Mouse (Mus musculus) monocyte, adult 5-6 weeks (primary cell): ENCODE measurements around the gene Sema4g. TPM values are rescaled to one million over a fixed set of nuclear protein-coding genes. Genes with fewer than 3 reads are reported as not detected.

Experiments
- ATAC-seq: fragments of 153-309, 156-312 bp; replicated peaks from 2 replicates; pipeline ENCODE4 v1.8.0; 2017; ENCODE audit warnings: mild to moderate bottlenecking; ENCODE audit not compliant: low TSS enrichment, insufficient number of reproducible peaks, severe bottlenecking, poor library complexity, low FRiP score
- total RNA-seq: library from RNA; stranded (forward); fragments of 200-1000, 200-491, 200-594 nt; gene quantifications from 3 replicates; pipeline ENCODE4 v1.2.3, GENCODE M21; 2017

Sema4g gene
- 0.29 to 0.39 TPM in 2 of 3 replicates, not detected in the other for total RNA-seq

DNA sequence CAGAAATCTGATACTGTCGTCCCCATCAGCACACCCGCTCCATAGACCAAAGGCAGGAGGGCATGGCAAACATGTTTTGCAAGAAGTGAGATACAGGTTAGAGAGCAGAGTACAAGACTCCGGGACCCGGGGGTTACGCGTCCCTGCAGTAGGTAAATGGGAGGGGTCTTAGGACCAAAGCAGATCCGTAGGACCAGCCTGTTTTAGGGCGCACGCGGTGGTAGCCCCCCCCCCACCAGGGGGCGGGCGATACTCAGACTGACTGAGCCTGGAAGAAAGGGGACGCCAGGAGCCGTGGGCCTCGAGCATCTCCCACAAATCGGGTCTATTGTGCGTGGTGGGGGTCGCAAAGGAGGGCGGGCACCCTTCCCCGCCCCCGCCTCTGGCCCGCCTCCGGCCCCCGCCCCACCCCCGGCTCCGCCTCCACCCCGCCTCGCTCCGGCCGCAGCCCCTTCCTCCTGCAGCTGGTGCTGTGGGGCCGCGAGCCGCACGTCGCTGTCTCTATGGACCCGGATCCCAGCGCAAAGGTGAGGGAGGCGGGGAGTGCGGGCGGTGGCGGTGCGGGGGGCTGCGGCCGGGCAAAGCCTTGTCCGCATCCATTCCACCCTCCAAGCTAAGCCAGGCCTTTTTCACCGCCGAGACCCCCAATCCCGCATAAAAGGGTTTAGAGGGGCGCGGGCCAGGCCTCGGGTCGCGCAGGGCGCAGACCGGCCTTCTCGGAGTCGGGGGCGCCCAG lies at the start of gene Sema4g:
Gene Sema4g, plus strand, starts transcription at position 271 of the 736 bp plus-strand sequence.
- no peak for ATAC-seq

DNA sequence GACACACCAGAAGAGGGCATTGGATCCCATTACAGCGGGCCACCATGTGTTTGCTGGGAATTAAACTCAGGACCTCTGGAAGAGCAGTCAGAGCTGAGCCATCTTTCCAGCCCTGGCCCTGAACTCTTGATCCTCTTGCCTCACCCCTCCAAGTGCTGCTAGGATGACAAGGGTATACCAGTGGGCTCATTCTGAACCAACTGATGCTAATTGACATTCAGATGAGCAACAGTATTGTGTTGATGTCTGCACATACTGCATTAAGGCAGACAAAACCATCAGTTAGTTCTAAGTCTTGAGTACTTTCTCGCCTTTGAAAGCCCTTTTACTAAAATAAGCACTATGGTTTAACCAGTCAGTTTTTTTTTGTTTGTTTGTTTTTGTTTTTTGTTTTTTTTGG lies 29.3 kb upstream of the Sema4g start:
- no peak for ATAC-seq

DNA sequence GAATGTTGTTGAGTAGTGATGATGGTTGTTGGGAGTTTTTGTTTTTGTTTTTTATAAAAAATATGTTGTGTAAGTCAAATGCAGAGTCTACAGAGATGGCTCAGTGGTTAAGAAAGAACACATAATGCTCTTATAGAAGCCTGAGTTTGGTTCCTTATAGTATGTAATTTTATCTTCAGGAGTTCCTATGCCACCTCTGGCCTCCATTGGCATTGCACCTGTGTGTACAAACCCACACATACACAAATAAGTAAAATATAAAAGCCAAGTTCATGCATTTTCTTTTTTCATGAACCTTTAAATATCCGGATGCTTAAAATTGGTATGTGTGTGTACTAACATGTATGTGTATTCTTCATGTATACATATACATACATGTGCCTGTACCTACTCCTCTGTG lies 22.9 kb upstream of the Sema4g start:
- no peak for ATAC-seq

DNA sequence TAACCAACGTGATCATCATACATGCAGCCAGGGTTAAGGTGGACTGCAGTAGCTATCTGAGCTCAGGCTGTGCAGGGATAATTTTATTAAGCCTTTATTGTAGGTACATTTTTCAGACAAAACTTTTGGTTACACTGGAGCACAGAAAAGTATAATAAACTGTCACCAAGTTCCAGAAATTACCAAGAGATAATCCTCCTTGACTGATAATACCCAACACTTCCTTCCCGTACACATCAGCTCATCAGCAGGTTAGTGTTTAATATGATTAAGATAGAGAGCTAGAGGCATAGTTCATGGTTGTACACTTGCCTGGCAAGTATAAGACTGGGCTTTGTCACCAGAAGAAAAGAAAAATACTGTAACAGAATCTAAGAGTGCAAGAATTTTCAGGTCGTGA lies 20.6 kb upstream of the Sema4g start:
- ATAC-seq = no peak

DNA sequence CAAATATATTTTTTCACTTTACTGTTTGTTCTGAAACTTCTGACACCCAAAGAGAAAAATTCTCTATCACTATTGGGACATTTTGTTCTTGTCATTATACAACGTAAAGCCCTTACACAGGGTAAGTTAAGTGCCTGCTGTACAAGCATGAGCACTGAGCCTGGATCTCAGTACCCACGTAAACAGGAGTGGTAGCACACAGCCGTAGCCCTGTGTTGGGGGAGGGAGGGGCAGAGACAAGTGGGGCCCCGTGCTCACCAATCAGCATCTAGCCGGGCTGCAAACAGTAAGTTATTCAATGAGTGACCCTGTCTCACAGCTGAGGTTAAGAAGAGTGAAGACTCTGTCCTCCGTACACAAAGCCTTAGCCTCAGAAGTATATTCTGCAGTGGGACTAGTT lies 12.3 kb upstream of the Sema4g start:
- no peak for ATAC-seq

DNA sequence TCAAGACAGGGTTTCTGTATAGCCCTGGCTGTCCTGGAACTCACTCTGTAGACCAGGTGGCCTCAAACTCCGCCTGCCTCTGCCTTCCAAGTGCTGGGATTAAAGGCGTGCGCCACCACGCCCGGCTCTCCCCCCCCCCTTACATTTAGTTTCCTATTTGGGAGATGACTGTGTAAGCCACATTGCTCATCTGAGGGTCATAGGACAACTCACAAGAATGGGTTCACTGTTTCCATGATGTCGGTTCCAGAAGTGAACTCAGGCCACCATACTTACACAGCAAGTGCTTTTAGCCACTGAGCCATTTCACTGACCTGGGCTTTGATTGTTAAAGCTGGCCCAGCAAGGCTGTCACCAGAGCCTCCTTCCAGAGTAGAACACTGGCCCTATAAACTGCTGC lies 11.8 kb upstream of the Sema4g start:
- ATAC-seq = no peak

DNA sequence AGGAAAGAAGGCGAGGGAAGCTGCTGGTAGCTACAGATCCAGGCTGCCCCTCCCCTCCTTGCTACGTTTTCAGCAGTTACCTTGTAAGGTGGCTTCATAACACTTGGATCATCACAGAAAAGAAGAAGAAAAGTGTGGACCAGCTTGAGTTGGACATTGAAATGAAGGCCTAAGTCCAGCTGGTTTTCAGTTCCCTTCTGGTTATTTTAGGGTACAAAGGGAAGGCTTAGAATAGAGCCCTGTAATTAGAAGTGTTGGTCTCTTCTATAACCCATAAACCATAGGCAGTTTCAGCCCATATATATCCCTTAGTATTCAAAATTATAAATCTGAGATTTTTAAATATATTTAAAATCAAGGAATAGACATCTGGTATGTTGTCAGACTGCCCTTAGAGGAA lies 8.1 kb upstream of the Sema4g start:
- no peak for ATAC-seq

DNA sequence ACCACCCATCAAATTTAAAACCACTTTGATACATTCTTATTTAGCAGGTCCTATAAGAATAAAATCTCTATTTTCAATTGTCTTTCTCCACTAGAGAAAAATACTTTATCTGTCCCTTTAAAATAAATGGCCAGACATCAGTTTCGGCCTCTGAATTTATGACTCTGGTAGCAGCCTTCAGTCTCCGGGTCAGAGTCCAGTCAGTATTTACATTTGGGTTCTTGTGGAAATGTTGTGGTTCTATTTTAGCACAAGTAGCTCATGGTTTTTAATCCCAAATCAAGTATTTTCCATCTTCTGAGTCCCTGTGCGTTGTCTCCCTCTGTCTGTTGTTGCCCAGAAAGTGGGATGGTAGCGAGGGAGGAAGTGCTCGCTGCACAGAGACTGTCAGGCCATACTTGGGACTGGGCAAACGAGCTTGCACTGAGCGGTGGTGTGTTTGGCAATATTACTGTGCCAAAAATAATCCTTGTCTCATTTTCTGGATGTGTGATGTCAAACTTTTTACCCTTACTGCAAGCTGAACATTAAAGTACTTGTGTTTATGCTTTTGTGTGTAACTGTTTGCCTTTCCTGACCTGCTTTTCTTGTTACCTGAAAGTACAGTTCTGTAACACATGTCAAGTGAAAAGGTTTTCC lies 6.3 kb upstream of the Sema4g start:
- ATAC-seq = no peak

DNA sequence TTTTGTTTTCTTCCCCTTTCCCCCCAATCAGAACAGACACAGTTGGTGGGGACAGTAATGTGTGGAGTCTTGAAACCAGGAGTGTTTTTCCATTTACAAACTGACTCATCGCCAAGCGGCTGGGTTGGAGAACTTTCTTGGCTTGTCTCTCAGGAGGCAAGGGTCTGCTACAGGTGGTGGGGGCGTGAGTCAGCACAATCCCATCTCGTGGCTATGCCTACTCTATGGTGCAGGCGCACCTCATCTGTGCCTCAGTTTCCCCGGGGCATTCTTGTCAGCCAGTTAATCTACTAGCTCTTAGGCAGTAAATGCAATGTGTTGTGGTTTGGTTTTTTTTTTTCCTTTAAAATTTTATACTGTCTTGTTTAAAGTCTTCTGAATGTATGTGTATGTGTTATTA lies 5.5 kb upstream of the Sema4g start:
- no peak for ATAC-seq

DNA sequence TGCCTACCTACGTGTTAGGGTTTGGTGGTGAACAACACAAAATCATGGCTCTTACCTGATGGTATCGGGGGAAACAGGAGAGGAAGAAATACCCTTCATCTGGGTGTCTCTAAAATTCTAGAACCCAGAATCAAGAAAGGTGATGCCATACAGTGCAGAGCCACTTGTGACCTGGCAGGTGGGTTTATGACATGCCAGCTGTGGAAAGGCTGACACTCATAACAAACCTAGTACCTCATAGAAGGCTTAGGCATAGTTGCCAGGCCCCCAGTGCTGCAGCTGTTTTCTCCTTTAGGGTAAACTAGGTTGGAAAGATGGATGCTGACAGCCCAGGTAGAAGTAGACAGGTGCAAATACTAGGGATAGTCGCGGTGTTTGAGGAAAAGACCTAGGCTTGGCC lies 4.5 kb upstream of the Sema4g start:
- ATAC-seq = no peak

DNA sequence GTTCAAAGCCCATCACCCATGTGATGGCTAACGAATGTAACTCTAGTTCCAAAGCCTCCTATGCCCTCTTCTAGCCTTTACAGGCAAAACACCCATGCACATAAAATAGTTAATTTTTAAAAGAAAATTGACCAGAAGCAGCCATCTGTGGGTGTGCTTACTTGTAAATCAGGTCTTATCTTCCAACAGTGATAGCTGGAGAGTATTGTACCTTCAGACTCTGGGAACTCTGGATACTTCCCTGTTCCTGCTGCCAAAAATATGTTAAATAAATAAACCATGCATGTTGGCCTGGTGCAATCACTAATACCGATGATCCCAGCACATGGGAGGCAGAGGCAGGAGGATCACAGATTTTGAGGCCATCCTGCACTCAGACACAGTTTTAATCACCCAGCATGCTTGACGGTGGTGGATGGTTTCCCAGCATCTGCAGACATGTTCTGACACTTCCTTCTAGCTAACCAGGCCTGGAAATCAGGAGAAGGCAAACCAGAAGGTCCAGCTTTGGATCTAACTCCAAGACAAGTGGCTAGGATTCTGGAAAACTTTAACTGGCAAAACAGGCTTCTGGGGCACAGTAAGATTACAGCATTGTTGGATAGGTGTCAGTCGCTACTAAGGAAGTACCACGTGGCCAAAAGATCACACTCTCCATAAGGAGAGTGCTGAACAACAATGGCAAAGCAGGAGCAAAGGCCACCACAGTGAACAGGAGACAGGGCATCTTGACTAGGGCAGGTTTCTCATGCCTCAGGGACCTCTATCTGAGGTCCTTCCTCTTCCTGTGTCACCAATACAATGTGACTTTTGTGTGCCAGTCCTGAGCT lies 3.5 kb upstream of the Sema4g start:
- ATAC-seq = no peak

DNA sequence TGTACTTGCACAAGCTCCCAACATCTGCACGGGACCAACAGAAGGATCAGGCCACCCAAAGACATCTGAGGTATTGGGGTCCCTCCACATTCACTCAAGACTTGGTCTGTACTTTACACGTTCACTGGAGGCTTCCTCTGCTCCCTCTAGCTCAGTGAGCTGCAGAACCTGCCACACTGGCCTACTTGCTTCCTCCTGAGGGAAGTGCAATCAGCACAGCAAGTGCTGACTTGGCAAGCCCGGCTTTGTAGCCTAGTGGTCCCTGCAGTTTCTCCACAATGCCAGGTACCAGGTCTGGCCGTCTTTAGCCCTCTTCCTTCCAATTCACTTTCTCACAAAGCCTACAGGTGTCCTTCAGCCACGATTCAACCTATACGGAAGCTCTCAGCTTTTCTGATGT lies 1.9 kb upstream of the Sema4g start:
- ATAC-seq = no peak

DNA sequence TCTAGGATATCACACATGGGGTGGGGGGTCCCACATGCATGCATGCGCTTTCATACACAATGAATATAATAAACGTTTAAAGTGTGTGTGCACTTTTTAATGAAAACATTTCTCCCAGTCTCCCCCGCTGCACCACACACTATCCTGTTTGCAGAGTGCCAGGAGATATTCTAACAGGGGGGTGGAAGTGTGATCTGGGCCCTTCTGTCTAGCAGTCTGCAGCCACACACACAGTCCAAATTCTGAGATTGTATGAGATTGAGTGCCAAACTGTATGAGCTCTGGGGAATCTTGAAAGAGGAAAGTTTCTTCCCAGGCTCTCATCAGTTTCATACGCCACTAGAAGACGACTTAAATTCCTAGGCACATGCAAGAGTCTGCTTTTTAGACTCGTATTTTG lies 1.1 kb upstream of the Sema4g start:
- no peak for ATAC-seq

DNA sequence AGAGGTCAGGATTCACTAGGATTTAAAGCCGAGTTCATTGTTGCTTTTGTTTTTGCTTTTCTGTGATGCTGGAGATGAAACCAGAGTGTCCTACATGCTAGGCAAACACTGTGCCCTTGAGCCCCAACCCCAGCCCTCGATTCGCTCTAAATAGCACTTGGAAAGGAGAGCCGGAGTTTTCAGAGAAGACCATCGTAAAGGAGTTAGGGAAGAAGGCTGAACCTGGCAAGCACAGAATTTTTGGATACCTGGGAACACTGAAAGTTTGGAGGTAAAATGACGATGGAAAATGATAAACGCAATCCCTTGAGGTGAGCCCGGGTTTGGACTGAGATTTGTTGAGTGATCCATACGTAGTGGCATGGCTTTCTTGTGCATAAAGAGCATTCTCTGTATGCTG lies 580 bp upstream of the Sema4g start:
- ATAC-seq = no peak

DNA sequence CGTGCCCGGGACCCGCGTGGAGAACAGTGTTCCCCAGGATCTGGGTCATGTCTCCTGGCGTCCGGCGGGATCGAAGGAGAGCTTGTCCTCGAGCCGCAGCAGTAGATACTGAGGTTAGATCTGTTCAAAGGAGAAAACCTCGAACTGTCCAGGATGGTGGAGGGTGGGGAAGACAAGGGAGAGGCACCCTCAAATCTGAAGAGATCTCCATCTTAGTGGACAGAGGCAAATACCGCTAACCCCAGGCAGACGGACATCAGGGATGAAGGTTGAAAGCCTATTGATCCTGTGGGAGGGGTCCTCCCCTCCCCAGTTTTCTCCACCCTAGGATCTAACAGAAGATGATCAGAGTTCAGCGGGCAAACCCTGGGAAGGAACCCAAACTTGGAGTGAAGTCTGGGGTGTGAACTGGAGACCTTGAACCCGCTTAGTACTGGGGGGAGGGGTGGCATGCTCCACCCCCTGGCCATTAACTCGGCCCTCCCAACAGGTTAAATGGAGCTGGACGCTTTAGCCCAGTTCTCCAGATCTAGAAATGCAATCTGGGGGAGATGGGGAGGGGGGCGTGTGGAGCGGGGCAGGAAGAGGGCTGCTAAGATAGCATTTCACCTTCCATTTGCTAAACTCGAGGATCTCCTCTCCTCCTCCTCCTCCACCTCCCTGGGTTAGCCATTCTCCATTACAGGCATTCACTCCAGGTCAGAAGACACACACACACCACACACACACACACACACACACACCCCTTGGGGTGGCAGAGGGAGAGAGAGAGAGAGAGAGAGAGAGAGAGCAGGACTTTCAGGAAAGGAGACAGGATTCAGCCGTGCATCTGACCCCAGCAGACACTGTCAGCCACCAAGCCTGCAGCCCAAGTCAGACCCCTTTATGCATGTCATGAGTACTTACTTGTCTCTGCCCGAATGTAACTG lies 930 bp downstream of the Sema4g start:
- ATAC-seq = no peak

DNA sequence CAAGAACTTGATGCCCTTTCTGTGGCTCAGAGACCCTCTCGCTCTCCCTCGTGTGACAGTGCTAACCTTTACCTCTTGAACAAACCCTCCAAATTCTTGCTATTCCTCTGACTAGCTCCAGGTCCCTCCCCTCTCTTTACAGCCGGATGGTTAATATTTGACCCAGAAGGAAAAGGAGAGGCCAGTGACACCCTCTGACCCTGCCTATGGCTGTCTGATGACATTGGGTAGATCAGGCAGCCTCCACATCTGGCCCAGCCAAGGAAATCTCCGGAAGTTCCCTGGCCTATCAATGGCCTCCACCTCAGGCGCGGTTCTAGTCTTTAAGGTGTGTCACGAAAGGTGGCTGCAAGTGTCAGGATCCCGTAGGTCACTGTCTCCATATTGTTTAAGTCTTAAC lies 2.1 kb downstream of the Sema4g start:
- no peak for ATAC-seq

DNA sequence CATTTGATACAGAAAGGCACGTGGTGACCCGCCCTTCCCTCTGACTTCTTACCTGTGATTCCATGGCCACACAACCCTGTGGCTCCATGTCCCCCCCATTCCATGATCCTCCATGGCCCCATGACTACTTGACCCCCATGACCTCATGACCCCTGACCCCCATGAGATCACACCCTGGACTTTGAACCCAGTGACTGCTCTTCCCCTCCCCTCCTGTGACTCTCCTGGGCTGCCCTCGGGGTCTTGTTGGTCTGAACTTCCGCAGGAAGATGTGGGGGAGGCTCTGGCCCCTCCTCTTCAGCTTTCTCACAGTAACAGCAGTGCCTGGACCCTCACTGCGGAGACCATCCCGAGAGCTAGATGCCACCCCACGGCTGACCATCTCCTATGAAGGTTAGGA lies 3.3 kb downstream of the Sema4g start:
- ATAC-seq = no peak

DNA sequence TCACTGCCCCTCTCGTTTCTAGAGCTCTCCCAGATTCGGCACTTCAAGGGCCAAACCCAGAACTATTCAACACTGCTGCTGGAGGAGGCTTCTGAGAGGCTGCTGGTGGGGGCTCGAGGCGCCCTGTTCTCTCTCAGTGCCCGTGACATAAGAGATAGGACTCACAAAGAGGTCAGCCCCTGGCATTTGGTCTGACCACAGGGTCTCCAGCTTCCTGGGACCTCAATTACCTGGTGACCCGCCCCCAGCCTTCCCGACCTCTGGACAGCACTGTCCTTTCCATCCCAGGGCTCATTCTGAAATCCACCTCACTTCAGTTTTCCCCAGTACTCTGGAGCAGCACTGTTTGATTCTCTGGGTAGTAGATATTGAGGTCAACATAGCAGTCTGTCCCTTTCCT lies 3.8 kb downstream of the Sema4g start:
- no peak for ATAC-seq

DNA sequence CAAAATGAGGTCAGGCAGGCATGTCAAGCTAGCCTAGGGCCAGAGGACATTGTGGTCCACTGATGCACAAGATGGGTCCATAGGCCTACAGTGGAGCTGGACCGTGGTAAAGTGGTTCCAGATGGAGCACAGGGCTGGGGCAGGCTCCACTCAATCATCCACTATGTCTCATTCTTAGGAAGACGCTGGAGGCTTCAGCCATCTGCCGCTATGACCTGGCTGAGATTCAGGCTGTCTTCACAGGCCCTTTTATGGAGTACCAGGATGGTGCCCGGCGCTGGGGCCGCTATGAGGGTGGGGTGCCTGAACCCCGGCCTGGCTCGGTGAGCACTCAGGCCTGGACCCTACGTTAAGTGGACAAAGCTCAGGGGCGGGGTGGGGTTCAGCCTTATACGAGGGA lies 8.9 kb downstream of the Sema4g start:
- ATAC-seq = no peak
